Mouse (Mus musculus) heart, embryonic 14.5 days (tissue): ENCODE results near the gene Atp6ap1. TPM values are rescaled to one million over a fixed set of nuclear protein-coding genes. Genes with fewer than 3 reads are reported as not detected.

ENCODE experiments used
- ATAC-seq: fragments of 200-750 bp; cut with Nextera tagmentation; 2 replicates; pipeline ENCODE4 v1.8.0; 2017; ENCODE audit warnings: low read depth, moderate TSS enrichment; ENCODE audit not compliant: insufficient number of reproducible peaks, insufficient read depth, low FRiP score
- H3K27ac ChIP-seq, 2 experiments: fragments of 200-500 bp in 1 of 2; fragments of 300-500 bp in 1 of 2; sonication (generic) in 1 of 2; replicated peaks in 1 of 2; 2 replicates each; pipeline ENCODE4 v1.5.1; 2012 to 2014; ENCODE audit warnings: low read depth in 2 of 2, low read length in 2 of 2, control low read depth in 1 of 2, mild to moderate bottlenecking in 1 of 2, mixed read lengths in 1 of 2; ENCODE audit not compliant: control insufficient read depth in 1 of 2, insufficient read depth in 1 of 2
- H3K27me3 ChIP-seq: fragments of 300-500 bp; sonication (generic); 2 replicates; pipeline ENCODE4 v1.6.1; 2014; ENCODE audit warnings: mild to moderate bottlenecking, low read length, control low read depth; ENCODE audit not compliant: control insufficient read depth, insufficient read depth
- H3K36me3 ChIP-seq: fragments of 300-500 bp; sonication (generic); 2 replicates; pipeline ENCODE4 v1.6.1; 2014; ENCODE audit warnings: mild to moderate bottlenecking, control low read depth, low read length, mixed read lengths; ENCODE audit not compliant: control insufficient read depth, insufficient read depth
- H3K4me1 ChIP-seq, 2 experiments: fragments of 200-500 bp in 1 of 2; fragments of 300-500 bp in 1 of 2; sonication (generic) in 1 of 2; 2 replicates each; pipeline ENCODE4 v1.6.1; 2012 to 2014; ENCODE audit warnings: low read length in 2 of 2, control low read depth in 1 of 2, mixed read lengths in 1 of 2; ENCODE audit not compliant: control insufficient read depth in 2 of 2, insufficient read depth in 2 of 2
- H3K4me2 ChIP-seq: fragments of 300-500 bp; sonication (generic); 2 replicates; pipeline ENCODE4 v1.6.1; 2014; ENCODE audit warnings: mild to moderate bottlenecking, low read length
- H3K4me3 ChIP-seq, 2 experiments: fragments of 200-500 bp in 1 of 2; fragments of 300-500 bp in 1 of 2; sonication (generic) in 1 of 2; 2 replicates each; pipeline ENCODE4 v1.5.1; 2012 to 2014; ENCODE audit warnings: low read length in 2 of 2, mild to moderate bottlenecking in 2 of 2, control low read depth in 1 of 2, low read depth in 1 of 2, moderate library complexity in 1 of 2; ENCODE audit not compliant: control insufficient read depth in 1 of 2, insufficient read depth in 1 of 2
- H3K9ac ChIP-seq: fragments of 300-500 bp; sonication (generic); 2 replicates; pipeline ENCODE4 v1.6.1; 2014; ENCODE audit warnings: mild to moderate bottlenecking, low read length
- H3K9me3 ChIP-seq: fragments of 300-500 bp; sonication (generic); 2 replicates; pipeline ENCODE4 v1.6.1; 2016; ENCODE audit warnings: low read length, control low read depth; ENCODE audit not compliant: control insufficient read depth
- WGBS: fragments of 180-500 bp; shearing (Covaris S2); extraction: QIAGEN DNeasy Blood & Tissue Kit; methylation state at CpG from one replicate; pipeline ENCODE4 v1.1.7; 2014; 5-methylcytosine and 5-hydroxymethylcytosine counted together
- microRNA-seq: library from miRNA; unstranded; fragments of <30 nt; microRNA quantifications from one replicate; pipeline ENCODE4, GENCODE M21; 2016
- polyA plus RNA-seq: library from polyadenylated mRNA; unstranded; fragments of >200 nt; fragmentation: Nextera tagmentation; extraction: Ambion mirVana; gene quantifications from 2 replicates; pipeline ENCODE4 v1.2.1, GENCODE M21; 2014

The Atp6ap1 gene
- polyA plus RNA-seq, 1 experiment from 2014 or later, result 118 TPM

DNA sequence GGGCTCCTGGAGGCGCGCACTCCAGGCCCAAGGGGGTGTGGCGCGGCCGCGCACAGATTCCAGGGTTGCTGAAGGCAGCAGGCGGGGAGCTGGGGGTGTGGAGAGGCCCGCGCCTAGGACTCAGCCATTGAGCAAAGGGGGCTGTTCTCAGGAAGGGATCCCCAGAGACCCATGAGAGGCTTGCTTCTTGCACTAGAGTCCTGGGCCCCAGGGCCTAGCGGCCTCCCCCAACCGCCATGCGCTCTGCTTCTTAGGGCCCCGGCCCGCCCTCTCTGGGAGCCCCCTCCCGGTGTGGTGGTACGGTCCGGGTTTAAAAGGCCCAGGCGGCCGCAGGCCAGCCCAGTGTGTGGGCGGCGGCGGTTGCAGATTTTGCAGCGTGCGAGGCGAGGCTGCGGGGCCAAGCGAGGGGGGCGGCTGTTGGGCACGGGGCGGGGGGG lies 31.8 kb downstream of the Atp6ap1 start, which contains the start of gene Plxna3:
Gene Plxna3, plus strand, starts transcription at position 342 of the 437 bp plus-strand sequence.
- ATAC-seq, result peak; percentile 85
- Histone ChIP-seq H3K36me3 (peaks cover 5% of the 10 kb centered on the region; the same call in 1 of the 2 replicates), H3K9ac (peak within 1 kb of the TSS; percentile 70), H3K27ac (peak within 1 kb of the TSS; percentile 52; a peak in 3 of 4 replicates), H3K4me3 (peak within 1 kb of the TSS; percentile 45 to 52), H3K27me3 (no peaks in the 10 kb centered on the region), H3K4me1 (peaks cover 5% of the 10 kb centered on the region in 2 experiments; a peak in 2 of 4 replicates), H3K4me2 (peak within 1 kb of the TSS; percentile 71), H3K9me3 (no peaks in the 10 kb centered on the region)
- WGBS, result 20% methylated on average over 22 of the region's 30 CpGs

DNA sequence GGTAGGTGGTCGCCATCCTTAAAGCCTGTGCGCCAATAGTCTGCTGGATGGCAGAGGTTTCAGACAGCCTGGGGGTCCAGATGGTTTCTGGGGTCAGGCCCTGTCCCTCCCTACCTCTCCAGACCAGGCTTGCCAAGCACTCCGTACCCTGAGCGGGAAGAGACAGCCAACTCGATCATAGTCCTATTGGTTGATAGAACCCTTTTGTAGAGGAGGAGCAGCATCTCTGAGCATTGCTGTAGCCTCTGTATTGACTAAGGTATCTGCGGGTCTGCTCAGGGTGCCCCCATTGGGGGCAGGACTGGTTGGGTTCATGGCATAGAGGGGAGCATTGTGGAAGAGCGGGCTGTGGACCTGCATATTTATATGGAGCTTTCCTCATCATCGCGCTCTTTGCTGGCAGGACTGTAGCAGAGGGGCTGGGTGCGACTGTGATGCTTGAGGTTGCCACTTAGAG lies 32.3 kb downstream of the Atp6ap1 start:
- Histone ChIP-seq H3K4me2 (peak overlapping the region; percentile 71), H3K4me3 (peak overlapping the region; percentile 45 to 52), H3K4me1 (peaks cover 5% of the 10 kb centered on the region in 2 experiments; a peak in 2 of 4 replicates), H3K9ac (peak overlapping the region; percentile 70), H3K9me3 (no peaks in the 10 kb centered on the region), H3K27ac (no peak overlapping the region), H3K36me3 (peaks cover 5% of the 10 kb centered on the region; the same call in 1 of the 2 replicates), H3K27me3 (no peaks in the 10 kb centered on the region)
- 0 out of 2 replicates have a peak, but pooled peaks have one; percentile 15 for ATAC-seq
- WGBS, result 35% methylated on average over 10 of the region's 10 CpGs

GRCm38 (mm10) chrX:74330166-74330930 lies 33.5 kb downstream of the Atp6ap1 start:
- peaks cover 5% of the 10 kb centered on the region in 2 experiments; a peak in 2 of 4 replicates for H3K4me1 ChIP-seq
- H3K36me3 ChIP-seq, result peaks cover 9% of the 10 kb centered on the region
- no peak overlapping the region for H3K27ac ChIP-seq
- H3K9me3 ChIP-seq, result no peaks in the 10 kb centered on the region
- no peak overlapping the region for H3K9ac ChIP-seq
- H3K27me3 ChIP-seq, result no peaks in the 10 kb centered on the region
- no peak for ATAC-seq
- peak overlapping the region; percentile 71; the same call in 1 of the 2 replicates for H3K4me2 ChIP-seq
- no peak overlapping the region for H3K4me3 ChIP-seq
- WGBS, result 38% methylated on average over 2 of the region's 2 CpGs

DNA sequence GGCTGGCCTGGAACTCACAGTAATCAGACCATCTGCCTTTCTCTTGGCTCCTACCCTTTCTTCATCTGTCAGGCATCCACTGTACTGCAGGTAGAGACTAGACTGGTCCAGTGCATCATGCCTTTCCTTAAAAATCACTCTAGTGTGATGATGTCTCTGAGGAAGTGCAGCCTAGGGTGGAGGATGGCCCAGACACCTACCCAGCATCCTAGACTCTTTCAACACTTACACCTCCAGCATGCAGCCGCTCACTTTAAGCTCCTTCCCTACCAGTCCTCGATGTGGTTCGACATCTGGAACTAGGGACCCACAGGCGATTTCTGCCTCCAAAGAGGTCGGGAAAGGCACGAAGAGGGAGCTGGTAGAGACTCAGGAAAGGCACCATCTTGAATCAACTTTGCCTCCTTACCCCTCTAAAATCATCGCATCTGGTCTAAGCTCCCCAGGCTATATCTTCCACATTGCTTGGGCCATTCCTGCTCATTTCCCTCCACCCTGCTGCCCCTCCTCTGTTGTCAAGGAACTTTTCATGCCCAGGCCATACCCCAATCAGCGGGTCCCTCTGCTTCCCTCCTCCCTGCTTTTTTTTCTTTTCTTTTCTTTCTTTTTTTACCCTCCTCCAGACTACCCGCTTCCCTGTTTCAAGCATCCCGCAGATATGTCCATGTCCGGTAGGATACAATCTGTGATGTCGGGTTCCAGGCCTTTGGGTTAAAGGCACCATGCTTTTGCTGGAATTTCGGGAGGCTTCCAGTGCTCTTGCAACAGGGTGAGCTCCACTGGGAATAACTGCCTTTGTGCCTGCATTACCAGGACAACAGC lies 56.0 kb downstream of the Atp6ap1 start:
- ATAC-seq, result no peak
- H3K9me3 ChIP-seq, result no peaks in the 10 kb centered on the region
- H3K4me1 ChIP-seq, result no peaks in the 10 kb centered on the region; a peak in 1 of 4 replicates
- WGBS, result 28% methylated on average over 13 of the region's 13 CpGs
- peak overlapping the region; percentile 69 for H3K4me2 ChIP-seq
- peak overlapping the region; percentile 35 to 44; a peak in 3 of 4 replicates for H3K27ac ChIP-seq
- H3K27me3 ChIP-seq, result no peaks in the 10 kb centered on the region
- H3K36me3 ChIP-seq, result no peaks in the 10 kb centered on the region
- H3K9ac ChIP-seq, result peak overlapping the region; percentile 68
- H3K4me3 ChIP-seq, result peak overlapping the region; percentile 50 to 65

DNA sequence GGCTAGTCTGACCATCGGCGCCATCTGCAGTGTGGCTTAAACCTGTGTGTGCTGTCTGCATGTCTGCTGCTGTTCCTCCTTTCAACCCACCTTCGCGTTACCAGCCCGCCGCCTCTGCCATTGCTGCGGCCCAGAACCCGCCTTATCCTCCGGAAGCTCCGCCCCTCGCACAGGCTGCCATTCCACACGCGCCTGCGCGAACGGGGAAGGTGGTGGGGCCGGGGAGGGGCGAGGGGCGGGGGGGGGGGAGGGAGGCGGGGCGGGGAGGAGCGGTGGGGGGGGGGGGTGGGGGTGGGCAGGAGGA lies 56.5 kb downstream of the Atp6ap1 start, which contains the start of gene Lage3:
Gene Lage3, minus strand, starts transcription at position 152 of the 304 bp plus-strand sequence.
- Histone ChIP-seq H3K9ac (peak within 1 kb of the TSS; percentile 68), H3K36me3 (no peaks in the 10 kb centered on the region), H3K4me2 (peak within 1 kb of the TSS; percentile 69), H3K9me3 (no peaks in the 10 kb centered on the region), H3K4me1 (no peaks in the 10 kb centered on the region; a peak in 1 of 4 replicates), H3K27ac (peak within 1 kb of the TSS; percentile 35 to 44; a peak in 3 of 4 replicates), H3K27me3 (no peaks in the 10 kb centered on the region), H3K4me3 (peak within 1 kb of the TSS; percentile 50 to 65)
- ATAC-seq, result peak; percentile 79
- 7% methylated on average over 13 of the region's 22 CpGs for WGBS

Small RNA genes lying within 50 kb of the gene (microRNA-seq; reads per million reads assigned to microRNA genes)
- gene Mir7091 (not detected), gene Mir7092 (not detected)

Other genes starting within 250 kb of the Atp6ap1 start
- not detected in 2 replicates for gene Opn1mw, start 169.6 kb upstream of the Atp6ap1 start, polyA plus RNA-seq
- 10.9 and 11.7 TPM in 2 replicates for gene Mecp2, start 161.7 kb upstream of the Atp6ap1 start, polyA plus RNA-seq
- not detected in 2 replicates for gene Tex28, start 129.3 kb upstream of the Atp6ap1 start, polyA plus RNA-seq
- 0.14 TPM in 1 of 2 replicates, not detected in the other for gene Tktl1, start 119.8 kb upstream of the Atp6ap1 start, polyA plus RNA-seq
- 150 and 157 TPM in 2 replicates for gene Flna, start 47.3 kb upstream of the Atp6ap1 start, polyA plus RNA-seq
- gene Emd, start 42.4 kb upstream of the Atp6ap1 start, polyA plus RNA-seq, result 13.9 and 17.8 TPM in 2 replicates
- 455 and 540 TPM in 2 replicates for gene Rpl10, start 26.3 kb upstream of the Atp6ap1 start, polyA plus RNA-seq
- gene Taz, start 15.2 kb upstream of the Atp6ap1 start, polyA plus RNA-seq, result 59.5 and 64.5 TPM in 2 replicates
- 15.2 and 17.3 TPM in 2 replicates for gene Dnase1l1, start 14.8 kb upstream of the Atp6ap1 start, polyA plus RNA-seq
- 120 and 130 TPM in 2 replicates for gene Gdi1, start 7.9 kb downstream of the Atp6ap1 start, polyA plus RNA-seq
- gene Fam50a, start 15.9 kb downstream of the Atp6ap1 start, polyA plus RNA-seq, result 40.2 and 43.2 TPM in 2 replicates
- 3.3 and 5.4 TPM in 2 replicates for gene Plxna3, start 32.0 kb downstream of the Atp6ap1 start, polyA plus RNA-seq
- 102 and 103 TPM in 2 replicates for gene Lage3, start 56.5 kb downstream of the Atp6ap1 start, polyA plus RNA-seq
- gene Ubl4a, start 76.1 kb downstream of the Atp6ap1 start, polyA plus RNA-seq, result 64.3 and 67.2 TPM in 2 replicates
- 14.4 and 14.5 TPM in 2 replicates for gene Slc10a3, start 76.3 kb downstream of the Atp6ap1 start, polyA plus RNA-seq
- 28.1 and 29.9 TPM in 2 replicates for gene Fam3a, start 96.2 kb downstream of the Atp6ap1 start, polyA plus RNA-seq
- gene Ikbkg, start 96.2 kb downstream of the Atp6ap1 start, polyA plus RNA-seq, result 21.5 and 22.1 TPM in 2 replicates
- 16.0 and 17.9 TPM in 2 replicates for gene G6pdx, start 132.1 kb downstream of the Atp6ap1 start, polyA plus RNA-seq
- not detected in 2 replicates for gene Gm6880, start 184.3 kb downstream of the Atp6ap1 start, polyA plus RNA-seq